Mouse (Mus musculus) G1E (cell line): ENCODE data around the gene Elovl3.

Source experiments
- CTCF ChIP-seq: IDR thresholded peaks from 2 replicates; pipeline ENCODE4 v1.5.1; 2012; ENCODE audit warnings: low read depth, low read length, inconsistent platforms, mixed read lengths
- GATA1 ChIP-seq: IDR thresholded peaks from 2 replicates; pipeline ENCODE4 v1.6.1; 2012; ENCODE audit warnings: borderline replicate concordance, low read length, inconsistent platforms, mixed read lengths

DNA sequence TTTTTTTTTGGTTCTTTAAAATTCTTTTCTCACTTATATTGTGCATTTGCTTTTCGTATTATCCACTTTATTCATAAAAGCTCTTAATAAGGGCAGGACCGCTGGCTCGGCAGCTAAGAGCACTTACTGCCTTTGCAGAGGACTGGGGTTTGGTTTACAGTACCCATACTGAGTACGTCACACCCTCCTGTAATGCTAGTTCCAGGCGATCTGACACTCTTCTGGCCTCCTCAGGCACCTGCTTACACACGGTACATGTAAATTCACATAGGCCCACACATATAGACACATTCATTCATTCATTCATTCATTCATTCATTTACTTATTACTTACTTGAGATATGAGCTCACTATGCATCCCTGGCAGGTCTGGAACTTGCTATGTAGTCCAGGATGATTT lies 10.8 kb upstream of the Elovl3 start:
- no peak for TF ChIP-seq CTCF
- no peak for TF ChIP-seq GATA1
